Mouse (Mus musculus) gastrocnemius, postnatal 25 days (tissue): ENCODE data around the gene Cep104. TPM values are rescaled to one million over a fixed set of nuclear protein-coding genes. Genes with fewer than 3 reads are reported as not detected.
A peak's percentile ranks its signal among the peaks of the same experiment; 100 is the strongest.

Source experiments
- DNase-seq: peaks from one replicate; pipeline ENCODE4 v3.0.0; 2022
- total RNA-seq, 2 experiments: library from RNA; stranded (reverse); gene quantifications; 1 replicate in 1 of 2; 2 replicates in 1 of 2; pipeline ENCODE4 v1.2.3; 2021

Gene Cep104
- total RNA-seq, 2 experiments from 2014 or later, result 20.0 to 21.9 TPM

- no peak for DNase-seq
These were observed 17.7 kb downstream of the Cep104 start for GRCm38 (mm10) chr4:153992715-153993114.

- DNase-seq, result no peak
These were observed 18.5 kb downstream of the Cep104 start for GRCm38 (mm10) chr4:153993505-153993904.

- no peak for DNase-seq
These were observed 30.5 kb downstream of the Cep104 start for GRCm38 (mm10) chr4:154005488-154005887.

GRCm38 (mm10) chr4:154006264-154006663, 31.3 kb downstream of the Cep104 start:
- DNase-seq, result no peak

GRCm38 (mm10) chr4:154007759-154008158, 32.8 kb downstream of the Cep104 start:
- DNase-seq, result no peak

- no peak for DNase-seq
These were observed 36.1 kb downstream of the Cep104 start for GRCm38 (mm10) chr4:154010907-154011645.

- peak; percentile 74 for DNase-seq
These were observed 36.7 kb downstream of the Cep104 start, which contains the start of gene Lrrc47 for GRCm38 (mm10) chr4:154011646-154012089. TSS of gene Lrrc47 (plus strand) at chr4:154011731.

GRCm38 (mm10) chr4:154012132-154012882, 37.3 kb downstream of the Cep104 start:
- no peak for DNase-seq

- peak; percentile 42 for DNase-seq
These were observed 40.5 kb downstream of the Cep104 start for GRCm38 (mm10) chr4:154015476-154015875.

- DNase-seq, result no peak
These were observed 44.6 kb downstream of the Cep104 start for GRCm38 (mm10) chr4:154019571-154019970.

- DNase-seq, result no peak
These were observed 46.4 kb downstream of the Cep104 start for GRCm38 (mm10) chr4:154021432-154021831.

- DNase-seq, result peak; percentile 55
These were observed 47.4 kb downstream of the Cep104 start for GRCm38 (mm10) chr4:154022407-154022806.

- no peak for DNase-seq
These were observed 47.9 kb downstream of the Cep104 start for GRCm38 (mm10) chr4:154022844-154023243.

GRCm38 (mm10) chr4:154023754-154024601, 49.0 kb downstream of the Cep104 start:
- no peak for DNase-seq

GRCm38 (mm10) chr4:154024729-154025521, 49.9 kb downstream of the Cep104 start:
- no peak for DNase-seq

- DNase-seq, result peak; percentile 73
These were observed 50.8 kb downstream of the Cep104 start, which contains the start of gene Smim1 for GRCm38 (mm10) chr4:154025641-154026440. TSS of gene Smim1 (minus strand) at chr4:154026230.

GRCm38 (mm10) chr4:154026441-154026761, 51.4 kb downstream of the Cep104 start:
- no peak for DNase-seq

- DNase-seq, result no peak
These were observed 53.1 kb downstream of the Cep104 start for GRCm38 (mm10) chr4:154028066-154028465.

GRCm38 (mm10) chr4:154028646-154029045, 53.7 kb downstream of the Cep104 start:
- no peak for DNase-seq

- DNase-seq, result no peak
These were observed 62.1 kb downstream of the Cep104 start for GRCm38 (mm10) chr4:154037123-154037522.

GRCm38 (mm10) chr4:154042577-154042976, 67.6 kb downstream of the Cep104 start, which contains the start of gene Ccdc27:
TSS of gene Ccdc27 (minus strand) at chr4:154042677.
- no peak for DNase-seq
